Mouse (Mus musculus) activated CD4-positive, CD25-positive, alpha-beta regulatory T cell, adult 4 months (primary cell): ENCODE data around the gene Rdh13. TPM values are rescaled to one million over a fixed set of nuclear protein-coding genes. Genes with fewer than 3 reads are reported as not detected.
"Not testable (repeated sequence)": the region's sequence is repeated elsewhere in the genome, so short reads cannot be mapped to it uniquely, and the experiment has no call there.

Experiments
- ATAC-seq: one replicate; pipeline ENCODE4 v1.8.0; 2017
- polyA plus RNA-seq, 2 experiments: library from polyadenylated mRNA; unstranded; fragments of 100-300 nt; shearing (Covaris generic); gene quantifications; one replicate each; pipeline ENCODE4 v1.2.1; 2017

The Rdh13 gene
- polyA plus RNA-seq, 2 experiments from 2014 or later = 13.6 to 16.8 TPM

GRCm38 (mm10) chr7:4431548-4431947, 13.9 kb downstream of the Rdh13 start:
- peak; percentile 30 for ATAC-seq

DNA sequence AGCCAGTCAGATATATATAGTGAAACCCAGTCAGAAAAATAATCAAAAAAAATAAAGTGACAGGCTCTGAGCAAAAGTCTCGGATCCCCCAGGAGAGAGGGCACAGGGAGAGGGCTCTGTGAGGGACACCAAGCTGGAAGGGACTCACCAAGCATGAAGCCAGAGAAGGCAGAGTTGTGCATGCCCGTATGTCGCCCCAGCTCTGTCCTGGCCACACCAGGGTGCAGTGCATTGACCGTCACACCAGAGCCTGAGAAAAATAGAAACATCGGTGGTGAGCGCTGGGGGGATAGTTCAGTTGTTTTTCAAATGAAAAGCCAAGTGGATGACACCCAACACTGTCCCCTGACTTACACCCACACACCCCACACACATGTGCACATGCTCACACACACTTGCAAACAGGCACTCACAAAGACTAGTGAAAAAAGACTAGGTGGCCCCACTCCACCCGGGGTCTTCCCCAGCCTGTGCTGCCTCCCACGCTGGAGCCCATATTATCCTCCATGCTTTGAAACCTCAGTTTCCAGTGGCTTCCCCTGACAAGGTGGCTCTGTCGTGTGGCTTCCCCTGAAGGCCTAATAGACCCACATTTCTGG, 15.1 kb downstream of the Rdh13 start:
- no peak for ATAC-seq

GRCm38 (mm10) chr7:4427161-4427912, 18.1 kb downstream of the Rdh13 start:
- peak; percentile 100 for ATAC-seq

DNA sequence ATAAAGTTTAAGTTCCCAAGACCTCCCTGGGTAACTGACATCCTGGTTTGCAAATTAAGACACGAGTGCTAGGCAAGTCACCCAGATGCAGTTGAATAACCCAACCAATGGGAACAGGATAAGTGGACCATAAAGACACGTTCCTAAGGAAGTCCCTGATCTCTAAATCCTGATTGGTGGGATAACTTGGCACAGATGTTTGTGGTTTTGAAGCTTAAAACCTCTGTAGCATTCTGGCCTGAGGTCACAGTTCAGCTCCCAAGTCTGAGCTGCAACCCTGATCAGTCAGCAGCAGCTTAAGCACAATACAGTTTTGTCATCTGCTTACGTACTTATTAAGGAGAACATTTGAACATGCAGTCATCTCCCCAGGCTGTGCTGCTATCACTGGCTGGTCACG, 25.2 kb downstream of the Rdh13 start:
- ATAC-seq = no peak

GRCm38 (mm10) chr7:4419681-4420080, 25.8 kb downstream of the Rdh13 start:
- no peak for ATAC-seq

- ATAC-seq = not testable (repeated sequence)
Measured at GRCm38 (mm10) chr7:4412406-4412805, 33.0 kb downstream of the Rdh13 start.

DNA sequence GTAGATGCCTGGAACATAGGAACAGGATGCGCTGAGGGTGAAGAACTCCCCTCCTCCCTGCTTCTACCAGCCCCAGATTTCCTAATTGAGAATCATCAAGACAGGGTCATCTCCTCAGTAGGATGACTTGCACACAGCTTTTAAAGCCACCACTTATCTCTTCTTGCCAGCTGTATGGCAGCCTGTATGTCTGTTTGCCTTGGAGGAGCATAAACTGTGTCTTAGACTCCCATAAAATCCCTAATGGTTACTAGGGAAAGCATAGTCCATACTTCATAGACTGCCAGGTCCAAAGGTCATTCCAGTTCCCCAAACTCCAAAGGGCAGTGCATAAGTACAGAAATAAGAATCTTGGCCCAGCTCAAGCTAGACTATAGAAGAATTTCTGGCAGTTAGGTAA, 47.7 kb downstream of the Rdh13 start, which contains the start of gene Gp6:
TSS of gene Gp6 (minus strand) at position 15 of the 400 bp plus-strand sequence.
- no peak for ATAC-seq

Other genes starting within 250 kb of the Rdh13 start
- gene Lilra5, start 207.9 kb downstream of the Rdh13 start, polyA plus RNA-seq = not detected
- not detected for gene Ncr1, start 107.9 kb downstream of the Rdh13 start, polyA plus RNA-seq
- gene Gp6, start 47.9 kb downstream of the Rdh13 start, polyA plus RNA-seq = not detected
- 10 to 100 TPM in 1 of 2 experiments, 1 to 10 TPM in 1; 4.8 to 14.3 TPM for gene Eps8l1, start 15.0 kb upstream of the Rdh13 start, polyA plus RNA-seq
- 10 to 100 TPM; 21.6 to 26.6 TPM for gene Ppp1r12c, start 56.0 kb upstream of the Rdh13 start, polyA plus RNA-seq
- 10 to 100 TPM in 1 of 2 experiments, 1 to 10 TPM in 1; 4.9 to 10.4 TPM for gene Tnnt1, start 70.7 kb upstream of the Rdh13 start, polyA plus RNA-seq
- 1 to 10 TPM; 1.7 to 3.6 TPM for gene Tnni3, start 78.6 kb upstream of the Rdh13 start, polyA plus RNA-seq
- gene Dnaaf3, start 86.8 kb upstream of the Rdh13 start, polyA plus RNA-seq = 1 to 10 TPM in 1 of 2 experiments, under 1 TPM in 1; 0.93 to 1.6 TPM
- gene Syt5, start 101.9 kb upstream of the Rdh13 start, polyA plus RNA-seq = not detected
- not detected for gene Ptprh, start 158.4 kb upstream of the Rdh13 start, polyA plus RNA-seq
- gene Tmem86b, start 185.8 kb upstream of the Rdh13 start, polyA plus RNA-seq = 1 to 10 TPM; 3.0 to 4.1 TPM
- 10 to 100 TPM; 10.6 to 11.1 TPM for gene Ppp6r1, start 213.4 kb upstream of the Rdh13 start, polyA plus RNA-seq
- 10 to 100 TPM; 38.9 to 60.9 TPM for gene Hspbp1, start 239.4 kb upstream of the Rdh13 start, polyA plus RNA-seq
- not detected for gene Brsk1, start 245.0 kb upstream of the Rdh13 start, polyA plus RNA-seq